Mouse (Mus musculus): Measurements from ENCODE around the gene Fut8. TPM values are rescaled to one million over a fixed set of nuclear protein-coding genes. Genes with fewer than 3 reads are reported as not detected.

The Fut8 gene
- polyA plus RNA-seq, 1 experiment from 2014 or later = 29.5 TPM

DNA sequence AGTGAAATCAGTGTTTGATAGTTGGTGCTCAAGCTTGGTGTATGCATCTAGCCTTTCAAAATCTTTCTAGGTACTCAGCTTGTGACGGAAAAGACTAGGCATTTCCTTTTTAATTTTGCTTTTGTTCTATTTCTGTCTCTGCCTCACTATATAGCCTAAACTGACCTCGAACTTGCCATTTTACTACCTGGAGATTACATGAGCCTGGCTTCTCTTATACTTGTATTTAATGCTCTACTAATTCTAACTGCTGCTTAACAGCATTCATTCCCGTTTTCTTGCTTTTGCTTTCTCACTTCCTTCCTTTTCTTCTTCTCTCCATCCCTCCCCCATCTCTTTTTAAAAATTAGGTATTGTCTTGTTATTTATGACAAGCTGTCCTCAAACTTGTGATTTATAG, 67.6 kb downstream of the Fut8 start:
- H3K79me2 ChIP-seq (ENCODE audit: inconsistent target) = no peaks in the 10 kb centered on the region
- no peak overlapping the region for H3K27ac ChIP-seq
- H3K36me3 ChIP-seq (ENCODE audit: inconsistent target) = no peaks in the 10 kb centered on the region
- H3K4me3 ChIP-seq (ENCODE audit: inconsistent target) = no peak overlapping the region
- WGBS (ENCODE audit: missing documents) = 58% methylated on average over 3 of the region's 3 CpGs

DNA sequence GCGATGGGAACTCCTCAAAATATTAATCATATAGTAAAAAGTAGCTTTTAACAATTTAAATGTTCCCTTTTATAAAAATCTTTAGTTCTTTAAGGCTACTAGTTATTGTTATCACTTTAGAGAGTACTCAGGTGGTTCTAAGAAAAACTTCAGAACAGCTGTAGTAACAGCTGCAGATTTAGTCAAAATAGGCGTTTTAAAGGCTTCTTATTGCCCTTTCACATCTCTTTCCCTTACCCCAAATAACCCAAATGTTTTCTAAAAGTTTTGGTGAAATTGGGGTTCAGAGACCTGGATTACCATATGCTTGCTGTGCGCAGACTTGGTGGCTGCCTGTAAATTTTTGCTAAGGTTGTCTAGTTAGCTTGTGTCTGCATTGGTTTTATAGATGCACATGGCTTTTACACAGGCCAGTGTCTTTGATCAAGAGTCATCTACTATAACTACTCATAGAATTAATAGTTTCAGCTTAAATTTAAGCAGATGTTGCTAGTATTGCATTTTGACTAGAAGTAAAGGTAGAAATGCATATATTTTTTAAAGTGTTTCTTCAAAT, 68.9 kb downstream of the Fut8 start:
- Histone ChIP-seq H3K36me3 (ENCODE audit: inconsistent target) (no peaks in the 10 kb centered on the region), H3K4me3 (ENCODE audit: inconsistent target) (no peak overlapping the region), H3K27ac (no peak overlapping the region), H3K79me2 (ENCODE audit: inconsistent target) (no peaks in the 10 kb centered on the region)
- WGBS (ENCODE audit: missing documents) = 88% methylated on average over 3 of the region's 3 CpGs

DNA sequence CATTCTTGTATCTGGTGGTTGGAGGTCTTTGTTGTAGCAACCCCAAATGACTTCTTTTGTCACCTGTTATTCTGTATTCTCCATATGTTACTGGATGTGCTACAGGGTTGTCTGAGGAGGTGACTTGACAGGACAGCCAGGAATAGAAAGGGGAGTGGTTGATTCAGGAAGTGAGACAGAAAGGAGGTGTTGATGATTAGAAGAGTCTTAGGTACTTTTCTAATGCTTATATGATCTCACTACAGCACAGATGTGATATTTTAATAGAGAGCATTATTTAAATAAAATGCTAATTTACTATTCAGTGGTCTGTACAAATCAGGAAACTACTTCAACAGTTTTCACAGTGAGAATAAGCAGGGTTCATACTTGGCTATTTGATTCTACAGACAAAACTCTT, 71.6 kb downstream of the Fut8 start:
- Histone ChIP-seq H3K36me3 (ENCODE audit: inconsistent target) (no peaks in the 10 kb centered on the region), H3K27ac (no peak overlapping the region), H3K79me2 (ENCODE audit: inconsistent target) (no peaks in the 10 kb centered on the region), H3K4me3 (ENCODE audit: inconsistent target) (no peak overlapping the region)

DNA sequence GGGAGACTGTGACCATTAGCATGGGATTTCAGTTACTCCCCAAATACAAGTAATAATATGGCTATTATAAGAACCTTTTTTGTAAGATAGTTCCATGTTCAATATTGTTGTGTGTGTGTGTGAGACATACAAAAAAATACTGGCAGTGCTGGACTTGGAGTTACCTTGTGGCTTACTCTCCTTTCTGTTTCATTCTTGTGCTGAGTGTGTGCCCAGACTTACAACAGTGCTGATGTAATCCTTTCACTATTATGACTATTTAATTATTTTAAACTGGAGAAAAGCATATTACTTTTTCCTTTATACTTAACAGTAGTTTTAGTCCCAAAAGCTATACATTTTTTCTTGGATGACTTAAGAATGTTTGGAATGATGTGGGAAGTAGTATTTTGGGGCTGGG, 75.6 kb downstream of the Fut8 start:
- Histone ChIP-seq H3K4me3 (ENCODE audit: inconsistent target) (no peak overlapping the region), H3K27ac (no peak overlapping the region), H3K79me2 (ENCODE audit: inconsistent target) (no peaks in the 10 kb centered on the region), H3K36me3 (ENCODE audit: inconsistent target) (no peaks in the 10 kb centered on the region)

DNA sequence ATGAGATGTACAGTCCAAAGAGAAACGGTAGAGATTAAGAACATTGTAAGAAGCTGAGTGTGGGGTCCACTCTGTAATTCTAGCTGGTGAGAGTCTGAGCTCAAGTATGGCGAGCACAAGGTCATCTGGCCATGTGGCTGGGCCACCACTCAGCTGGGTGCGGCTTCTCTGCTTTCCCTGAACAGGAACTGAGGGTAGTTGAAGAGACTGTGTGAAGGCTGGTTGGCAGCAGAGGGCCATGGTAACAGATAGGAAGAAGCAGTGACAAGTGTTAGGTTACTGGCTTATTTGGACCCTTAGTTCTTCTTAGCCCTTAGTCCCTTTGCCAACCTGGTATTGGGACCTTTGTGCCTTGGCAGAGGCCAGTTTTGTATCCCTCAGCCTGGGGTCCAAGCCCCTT, 86.2 kb downstream of the Fut8 start:
- WGBS (ENCODE audit: missing documents) = 91% methylated on average over 3 of the region's 3 CpGs

DNA sequence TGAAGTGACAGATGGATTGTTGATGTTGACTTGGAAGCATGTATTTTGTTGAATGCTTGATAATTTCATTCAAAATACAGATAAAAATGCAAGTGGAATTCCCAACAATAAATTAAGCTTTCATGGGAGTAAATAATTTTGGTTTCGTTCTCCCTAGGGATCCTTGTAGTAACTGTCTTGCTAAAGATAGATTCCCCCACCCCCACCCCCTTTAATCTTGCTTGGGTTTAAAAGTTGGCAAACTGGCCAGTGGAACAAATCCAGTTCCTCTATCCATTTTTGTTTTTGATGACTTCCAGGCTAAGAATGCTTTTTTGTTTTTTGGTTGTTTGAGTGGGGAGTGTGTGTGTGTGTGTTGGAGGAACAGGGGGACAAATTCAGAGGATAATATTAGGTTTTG, 108.6 kb downstream of the Fut8 start:
- H3K27ac ChIP-seq = no peak overlapping the region
- no peaks in the 10 kb centered on the region for H3K36me3 ChIP-seq (ENCODE audit: inconsistent target)
- WGBS (ENCODE audit: missing documents) = 100% methylated on average over 1 of the region's 1 CpGs
- no peaks in the 10 kb centered on the region for H3K79me2 ChIP-seq (ENCODE audit: inconsistent target)
- no peak overlapping the region for H3K4me3 ChIP-seq (ENCODE audit: inconsistent target)

More for the DNA sequence above, 86.2 kb downstream of the Fut8 start:
- H3K36me3 ChIP-seq (ENCODE audit: inconsistent target) = no peaks in the 10 kb centered on the region
- no peak overlapping the region for H3K27ac ChIP-seq
- H3K79me2 ChIP-seq (ENCODE audit: inconsistent target) = no peaks in the 10 kb centered on the region
- no peak overlapping the region for H3K4me3 ChIP-seq (ENCODE audit: inconsistent target)

DNA sequence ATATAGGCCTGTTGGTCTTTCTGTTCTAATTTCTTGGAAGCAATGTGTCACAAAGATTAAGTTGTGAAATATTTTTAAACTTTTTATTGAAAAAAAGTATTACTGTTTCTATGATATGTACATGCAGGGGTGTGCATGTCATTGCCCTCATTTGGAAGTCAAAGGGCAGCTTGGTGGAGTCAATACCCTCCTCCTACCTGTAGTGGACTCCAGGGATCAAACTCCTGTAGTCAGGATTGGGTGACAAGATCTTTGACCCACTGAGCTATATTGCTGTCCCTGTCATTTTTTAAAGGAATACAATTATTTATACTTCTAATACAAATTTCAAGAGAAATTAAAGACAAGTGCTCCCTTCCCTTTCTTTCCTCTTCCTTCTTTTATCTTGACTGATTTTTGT, 111.6 kb downstream of the Fut8 start:
- no peaks in the 10 kb centered on the region for H3K36me3 ChIP-seq (ENCODE audit: inconsistent target)
- H3K4me3 ChIP-seq (ENCODE audit: inconsistent target) = no peak overlapping the region
- H3K79me2 ChIP-seq (ENCODE audit: inconsistent target) = no peaks in the 10 kb centered on the region
- H3K27ac ChIP-seq = no peak overlapping the region

DNA sequence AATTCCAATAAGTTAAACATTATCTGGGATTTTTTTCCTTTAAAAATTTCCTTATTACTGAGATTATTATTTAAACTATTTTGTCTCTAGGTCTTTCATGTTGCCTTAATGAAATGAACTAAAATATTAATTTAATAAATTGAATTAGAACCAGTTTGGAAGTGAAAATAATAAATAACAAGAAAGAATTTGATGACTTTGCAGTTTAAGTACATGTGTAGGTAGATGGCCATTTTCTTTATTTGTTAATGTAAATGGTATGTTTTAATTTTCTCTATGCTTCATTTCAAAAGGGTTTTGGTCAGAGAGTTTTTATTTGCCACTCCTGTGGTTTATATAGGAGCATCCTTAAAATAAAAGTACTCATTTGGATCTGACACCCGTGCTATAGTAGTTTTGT, 177.8 kb downstream of the Fut8 start:
- Histone ChIP-seq H3K79me2 (ENCODE audit: inconsistent target) (no peaks in the 10 kb centered on the region), H3K27ac (no peak overlapping the region), H3K36me3 (ENCODE audit: inconsistent target) (no peaks in the 10 kb centered on the region), H3K4me3 (ENCODE audit: inconsistent target) (no peak overlapping the region)
- 91% methylated on average over 1 of the region's 1 CpGs for WGBS (ENCODE audit: missing documents)

DNA sequence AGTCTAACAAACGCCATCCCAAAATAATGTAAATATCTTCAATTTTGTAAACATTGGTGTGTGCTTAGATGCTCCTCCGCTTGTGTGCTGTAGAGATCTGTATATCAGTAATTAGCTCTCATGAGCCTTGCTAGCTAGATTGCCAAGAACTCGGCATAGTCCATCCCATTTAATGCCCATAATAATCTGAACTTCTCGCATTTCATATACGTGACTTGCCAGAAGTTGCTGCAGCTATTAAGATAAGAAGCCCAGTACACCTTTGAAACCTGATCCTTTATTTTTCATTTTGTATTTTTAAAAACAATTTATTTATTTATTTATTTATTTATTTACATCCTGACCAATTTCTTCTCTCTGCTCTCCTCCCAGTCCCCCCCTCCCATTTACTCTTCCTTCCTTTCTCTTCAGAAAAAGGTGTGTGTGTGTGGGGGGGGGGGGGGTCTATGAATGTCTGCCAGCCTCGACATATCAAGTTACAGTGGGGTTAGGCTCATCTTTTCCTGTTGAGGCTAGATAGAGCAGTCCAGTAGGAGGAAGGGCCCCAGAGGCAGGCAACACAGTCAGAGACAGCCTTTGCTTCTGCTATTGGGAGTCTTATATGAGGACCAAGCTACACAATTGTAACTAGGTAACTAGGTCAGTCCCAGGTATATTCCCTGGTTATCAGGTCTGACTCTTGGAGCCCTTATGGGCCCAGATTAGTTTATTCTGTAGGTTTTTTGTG, 183.9 kb downstream of the Fut8 start:
- no peaks in the 10 kb centered on the region for H3K36me3 ChIP-seq (ENCODE audit: inconsistent target)
- no peak overlapping the region for H3K4me3 ChIP-seq (ENCODE audit: inconsistent target)
- WGBS (ENCODE audit: missing documents) = 88% methylated on average over 5 of the region's 6 CpGs
- H3K27ac ChIP-seq = no peak overlapping the region
- H3K79me2 ChIP-seq (ENCODE audit: inconsistent target) = no peaks in the 10 kb centered on the region

DNA sequence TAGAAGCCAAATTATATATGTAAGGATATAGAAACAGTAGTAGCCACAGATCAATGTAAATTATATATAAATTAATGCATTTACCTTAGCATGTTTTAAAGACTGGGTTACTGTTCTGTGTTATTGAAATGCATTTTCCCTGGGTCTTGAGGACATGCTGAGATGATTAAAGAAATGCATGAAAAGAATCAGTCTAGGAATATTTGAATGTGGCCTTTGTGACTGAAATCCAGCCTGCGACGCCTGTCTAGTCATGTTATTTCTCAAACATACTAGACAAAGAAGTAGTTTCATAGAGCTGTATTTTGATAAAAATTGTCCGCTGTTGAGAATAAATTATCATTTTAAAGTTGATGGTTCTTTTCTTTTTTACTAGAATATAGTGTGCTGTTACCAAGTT, 188.2 kb downstream of the Fut8 start:
- H3K4me3 ChIP-seq (ENCODE audit: inconsistent target) = no peak overlapping the region
- no peak overlapping the region for H3K27ac ChIP-seq
- 96% methylated on average over 3 of the region's 3 CpGs for WGBS (ENCODE audit: missing documents)
- no peaks in the 10 kb centered on the region for H3K79me2 ChIP-seq (ENCODE audit: inconsistent target)
- no peaks in the 10 kb centered on the region for H3K36me3 ChIP-seq (ENCODE audit: inconsistent target)

DNA sequence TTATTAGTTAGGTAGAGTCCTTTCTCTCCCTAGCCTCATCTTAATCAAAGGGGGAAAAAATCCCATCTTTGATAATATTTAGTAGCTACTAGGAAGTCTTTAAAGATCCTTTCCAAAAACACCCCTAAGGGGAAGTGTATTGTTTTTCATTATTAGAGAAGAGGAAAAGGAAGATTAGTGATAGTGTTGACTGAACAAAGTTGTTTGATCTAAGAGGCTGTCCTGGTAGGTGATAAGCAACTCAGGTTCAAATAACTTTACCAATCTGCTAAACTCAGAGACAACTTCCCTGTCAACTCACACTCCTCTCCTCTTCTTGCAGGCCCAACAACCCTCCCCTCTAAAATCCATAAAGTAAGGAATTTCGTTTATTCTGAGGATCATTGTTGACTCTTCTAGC, 190.2 kb downstream of the Fut8 start:
- Histone ChIP-seq H3K27ac (no peak overlapping the region), H3K79me2 (ENCODE audit: inconsistent target) (no peaks in the 10 kb centered on the region), H3K36me3 (ENCODE audit: inconsistent target) (no peaks in the 10 kb centered on the region), H3K4me3 (ENCODE audit: inconsistent target) (no peak overlapping the region)
- 91% methylated on average over 1 of the region's 1 CpGs for WGBS (ENCODE audit: missing documents)

DNA sequence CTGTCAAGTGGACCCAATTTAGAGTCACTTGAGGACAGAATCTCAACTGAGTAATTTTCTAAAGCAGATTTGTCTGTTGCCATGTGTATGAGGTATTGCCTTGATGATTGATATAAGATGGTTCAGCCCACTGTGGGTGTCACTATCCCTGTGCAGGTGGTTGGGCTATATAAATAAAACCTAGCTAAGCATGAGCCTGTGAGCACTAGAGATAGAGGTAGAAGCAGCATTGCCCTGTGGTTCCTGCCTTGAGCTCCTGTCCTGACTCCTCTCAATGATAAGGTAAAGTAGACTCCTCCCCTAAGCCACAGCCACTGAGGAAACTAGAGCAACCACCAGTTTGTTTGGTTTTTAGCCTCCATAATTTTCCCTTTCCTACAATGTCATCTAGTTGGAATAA, 191.5 kb downstream of the Fut8 start:
- Histone ChIP-seq H3K4me3 (ENCODE audit: inconsistent target) (no peak overlapping the region), H3K27ac (no peak overlapping the region), H3K36me3 (ENCODE audit: inconsistent target) (no peaks in the 10 kb centered on the region), H3K79me2 (ENCODE audit: inconsistent target) (no peaks in the 10 kb centered on the region)

DNA sequence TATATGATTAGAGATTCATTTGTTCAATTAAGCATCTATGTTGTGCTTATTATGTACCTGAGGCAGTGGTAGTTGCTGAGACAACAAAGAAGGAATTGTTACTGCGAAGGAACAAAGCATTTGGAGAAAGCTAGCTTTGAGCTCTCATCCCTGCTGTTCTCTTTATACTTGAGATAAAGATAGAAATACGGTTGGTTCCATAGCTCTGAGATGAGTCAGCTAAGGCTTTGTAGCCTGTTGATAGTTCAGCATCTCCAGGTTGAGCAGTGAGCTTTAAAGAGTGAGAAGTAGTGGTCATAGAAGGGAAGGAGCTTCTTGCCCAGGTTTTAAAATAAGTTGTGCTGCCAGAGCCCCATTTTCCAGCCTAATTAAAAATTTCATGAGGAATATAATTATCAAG, 198.8 kb downstream of the Fut8 start:
- Histone ChIP-seq H3K36me3 (ENCODE audit: inconsistent target) (no peaks in the 10 kb centered on the region), H3K27ac (no peak overlapping the region), H3K4me3 (ENCODE audit: inconsistent target) (no peak overlapping the region), H3K79me2 (ENCODE audit: inconsistent target) (no peaks in the 10 kb centered on the region)
- 89% methylated on average over 2 of the region's 2 CpGs for WGBS (ENCODE audit: missing documents)

DNA sequence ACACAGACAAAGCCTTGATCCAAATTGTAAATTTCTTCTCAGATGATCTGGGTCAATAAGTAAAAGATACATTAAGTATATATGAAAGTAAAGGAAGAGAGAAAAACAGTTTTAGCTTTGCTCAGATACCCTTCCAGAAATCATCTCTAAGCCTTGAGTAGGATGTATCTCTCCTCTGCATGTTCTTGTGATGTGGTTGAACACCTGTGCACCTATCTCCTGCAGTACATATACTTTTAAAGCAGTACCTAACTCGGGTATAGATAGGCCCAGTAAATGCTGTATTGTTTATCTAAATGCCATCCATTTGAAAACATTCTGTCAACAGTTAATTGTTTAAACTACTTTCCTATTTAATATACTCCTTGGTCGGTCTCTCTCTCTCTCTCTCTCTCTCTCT, 212.9 kb downstream of the Fut8 start:
- H3K4me3 ChIP-seq (ENCODE audit: inconsistent target) = no peak overlapping the region
- WGBS (ENCODE audit: missing documents) = 92% methylated on average over 2 of the region's 2 CpGs
- no peak overlapping the region for H3K27ac ChIP-seq
- H3K79me2 ChIP-seq (ENCODE audit: inconsistent target) = no peaks in the 10 kb centered on the region
- no peaks in the 10 kb centered on the region for H3K36me3 ChIP-seq (ENCODE audit: inconsistent target)

DNA sequence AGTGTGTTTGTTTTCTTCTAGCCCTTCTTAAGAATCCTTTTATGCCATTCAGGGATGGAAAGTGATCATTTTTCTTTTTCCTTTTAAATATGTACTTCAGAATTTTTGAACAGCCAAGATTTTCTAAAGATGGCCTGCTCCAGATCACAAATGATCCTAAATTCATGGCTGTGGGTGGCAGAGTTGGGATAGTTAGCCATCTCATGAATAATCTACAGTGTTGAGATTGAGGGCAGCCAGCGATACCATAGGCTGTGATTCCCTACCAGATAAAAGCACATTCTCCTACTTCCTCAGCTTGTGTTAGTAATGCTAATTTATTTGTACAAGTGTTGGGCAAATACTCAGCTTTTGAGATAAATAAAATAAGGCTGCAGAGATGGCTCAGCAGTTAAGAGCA, 228.3 kb downstream of the Fut8 start:
- WGBS (ENCODE audit: missing documents) = 100% methylated on average over 1 of the region's 1 CpGs
- Histone ChIP-seq H3K79me2 (ENCODE audit: inconsistent target) (no peaks in the 10 kb centered on the region), H3K27ac (no peak overlapping the region), H3K36me3 (ENCODE audit: inconsistent target) (no peaks in the 10 kb centered on the region), H3K4me3 (ENCODE audit: inconsistent target) (no peak overlapping the region)

DNA sequence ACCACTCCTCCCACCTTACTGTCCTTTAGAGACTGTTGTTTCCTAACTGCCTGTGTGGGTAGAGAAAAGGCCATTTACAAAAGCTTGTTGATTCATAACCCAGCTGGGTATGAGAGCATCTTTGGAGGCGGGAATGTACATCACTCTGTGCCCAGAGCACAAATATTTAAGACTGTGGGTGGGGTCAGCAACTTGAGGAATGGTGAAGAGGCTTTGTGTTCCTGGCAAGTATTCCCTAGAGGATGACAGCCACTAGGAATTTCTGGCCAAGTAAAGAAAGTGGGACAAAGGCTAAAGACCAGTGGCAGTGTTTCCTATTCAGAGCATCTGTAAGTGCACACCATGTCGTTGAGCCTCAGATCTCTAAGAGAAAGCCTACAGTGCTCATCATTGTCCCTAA, 242.0 kb downstream of the Fut8 start:
- 90% methylated on average over 2 of the region's 2 CpGs for WGBS (ENCODE audit: missing documents)
- Histone ChIP-seq H3K4me3 (ENCODE audit: inconsistent target) (no peak overlapping the region), H3K79me2 (ENCODE audit: inconsistent target) (no peaks in the 10 kb centered on the region), H3K36me3 (ENCODE audit: inconsistent target) (no peaks in the 10 kb centered on the region; the same call in 1 of the 2 replicates), H3K27ac (no peak overlapping the region)
